ENCODE assay signal across 17 mouse cellular contexts in the genomic region with DNA sequence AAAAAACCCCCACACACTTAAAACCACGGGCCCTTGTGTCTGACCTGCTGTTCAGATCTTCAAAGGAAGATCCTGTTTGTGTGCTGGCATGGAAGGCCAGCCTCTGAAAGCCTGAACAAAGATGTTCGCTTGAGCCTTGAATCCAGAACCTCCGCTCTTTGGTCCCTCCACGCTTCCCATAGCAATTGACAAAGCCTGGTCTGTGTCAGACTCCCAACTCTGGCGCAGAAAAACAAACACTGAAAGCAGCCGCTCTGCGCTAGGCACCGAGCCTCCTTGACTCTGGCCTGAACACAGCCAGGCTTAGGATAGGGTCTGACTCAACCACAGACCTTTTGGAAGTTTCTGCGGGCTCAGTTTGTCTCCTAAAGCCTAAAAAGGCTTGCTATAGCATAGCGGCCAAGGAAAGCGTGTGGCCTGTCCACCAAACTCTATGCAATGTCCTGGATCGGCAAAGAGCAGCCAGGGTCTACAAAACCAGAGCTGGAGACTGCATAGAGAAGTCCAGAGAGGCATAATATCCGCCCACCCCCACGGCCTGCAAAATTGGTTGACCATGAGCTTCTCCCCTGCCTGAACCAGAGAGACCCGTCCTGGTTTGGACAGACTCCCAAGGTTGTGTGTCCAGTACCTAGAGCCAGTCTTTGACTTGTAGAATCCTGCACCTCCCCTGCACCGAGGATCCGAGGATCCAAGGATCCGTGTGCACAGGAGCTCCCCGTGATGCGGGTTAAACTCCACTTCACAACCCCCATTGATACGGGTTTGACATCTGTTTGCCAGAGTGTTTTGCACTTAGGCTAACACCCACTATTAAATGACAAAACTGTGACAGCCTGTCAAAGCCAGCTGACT. TPM values are rescaled to one million over a fixed set of nuclear protein-coding genes. Genes with fewer than 3 reads are reported as not detected.
A peak's percentile ranks its signal among the peaks of the same experiment; 100 is the strongest.
DNase-seq lines count a peak whose midpoint lies in the region; ATAC-seq and TF ChIP-seq lines count a peak whose summit lies in the region.
"Had no signal": no experiment of that assay in that cellular context is flagged by ENCODE, and none has a peak within 500 bp of the region (broad histone marks: within the 10 kb centered on the region; RNA-seq: fewer than 3 reads in every experiment).

No protein-coding gene starts in this region.

- H3K36me3 ChIP-seq in heart, embryonic 12.5 days = no peaks in the 10 kb centered on the region
- H3K36me3 ChIP-seq in forebrain, embryonic 16.5 days (ENCODE audit: control insufficient read depth, insufficient read depth) = no peaks in the 10 kb centered on the region
- no peaks in the 10 kb centered on the region for H3K36me3 ChIP-seq in midbrain, embryonic 13.5 days
- no peaks in the 10 kb centered on the region for H3K36me3 ChIP-seq in thymus, adult 2 months (ENCODE audit: control insufficient read depth, insufficient read depth, low read length)

- 3% methylated on average over 21 of the region's 21 CpGs for WGBS in heart, embryonic 12.5 days
- 9% methylated on average over 21 of the region's 21 CpGs for WGBS in forebrain, embryonic 16.5 days
- 3% methylated on average over 21 of the region's 21 CpGs for whole genome bisulfite sequencing in midbrain, embryonic 13.5 days
- 16% methylated on average over 21 of the region's 21 CpGs for WGBS in thymus, adult 2 months

- TF ChIP-seq POLR2A in thymus, adult 2 months (IDR thresholded peaks at IDR 0.05; ENCODE audit: control insufficient read depth, extremely low read depth, insufficient read depth, low read length, poor library complexity) = no peak

- H3K9me3 ChIP-seq in heart, embryonic 12.5 days (replicated peaks) = no peaks in the 10 kb centered on the region
- no peaks in the 10 kb centered on the region for H3K9me3 ChIP-seq in forebrain, embryonic 16.5 days (ENCODE audit: control insufficient read depth, low read length)
- H3K9me3 ChIP-seq in midbrain, embryonic 13.5 days = no peaks in the 10 kb centered on the region

- no peak overlapping the region for H3K4me3 ChIP-seq in heart, embryonic 12.5 days
- H3K4me3 ChIP-seq in forebrain, embryonic 16.5 days (replicated peaks; ENCODE audit: low read length) = peak overlapping the region; percentile 7; the same call in 1 of the 2 replicates
- no peak overlapping the region for H3K4me3 ChIP-seq in midbrain, embryonic 13.5 days (replicated peaks)
- H3K4me3 ChIP-seq in thymus, adult 2 months (ENCODE audit: control insufficient read depth, insufficient read depth, low read length) = no peak overlapping the region

- H3K27me3 ChIP-seq in heart, embryonic 12.5 days (replicated peaks) = peaks cover 87% of the 10 kb centered on the region
- H3K27me3 ChIP-seq in forebrain, embryonic 16.5 days (replicated peaks; ENCODE audit: control insufficient read depth, insufficient read depth, low read length) = peaks cover 36% of the 10 kb centered on the region
- H3K27me3 ChIP-seq in midbrain, embryonic 13.5 days = peaks cover 84% of the 10 kb centered on the region
- peaks cover 20% of the 10 kb centered on the region for H3K27me3 ChIP-seq in thymus, adult 2 months (ENCODE audit: control insufficient read depth, insufficient read depth, low read length)

- TF ChIP-seq CTCF in thymus, adult 2 months (IDR thresholded peaks at IDR 0.05; ENCODE audit: borderline replicate concordance, control insufficient read depth, extremely low read depth, insufficient read depth, low read length, poor library complexity) = no peak

- no peak for ATAC-seq in heart, embryonic 12.5 days (ENCODE audit: insufficient number of reproducible peaks, low FRiP score)
- peak; percentile 14 for ATAC-seq in forebrain, embryonic 16.5 days
- ATAC-seq in midbrain, embryonic 13.5 days = no peak
- ATAC-seq: intestine, embryonic 16.5 days had no signal

- H3K27ac ChIP-seq in heart, embryonic 12.5 days (ENCODE audit: poor library complexity, severe bottlenecking) = no peak overlapping the region
- H3K27ac ChIP-seq in forebrain, embryonic 16.5 days (ENCODE audit: low read length) = peak overlapping the region; percentile 78
- no peak overlapping the region for H3K27ac ChIP-seq in midbrain, embryonic 13.5 days
- H3K27ac ChIP-seq in thymus, adult 2 months (ENCODE audit: control insufficient read depth, insufficient read depth, low read length) = no peak overlapping the region
- H3K27ac ChIP-seq: macrophage had no signal

- no peak overlapping the region for H3K9ac ChIP-seq in heart, embryonic 12.5 days
- H3K9ac ChIP-seq in forebrain, embryonic 16.5 days (replicated peaks; ENCODE audit: low read depth, low read length) = peak overlapping the region; percentile 15
- no peak overlapping the region for H3K9ac ChIP-seq in midbrain, embryonic 13.5 days (replicated peaks)

- peak; percentile 71 for DNase-seq in heart, adult 11 months
- peak; percentile 57 for DNase-seq in embryo, embryonic 10.5 days (ENCODE audit: low spot score)
- DNase-seq in thymus, adult 2 months = no peak
- no peak for DNase-seq in layer of hippocampus, adult 11-12 months (ENCODE audit: low spot score)
- DNase-seq in cerebellum, adult 11-12 months = no peak
- DNase-seq: adrenal gland, postnatal 10 days; gastrocnemius, postnatal 14 days; kidney, postnatal 25 days; right cerebral cortex, postnatal 14 days; thymus, adult 18-20 months had no signal

- peaks cover 27% of the 10 kb centered on the region for H3K4me1 ChIP-seq in heart, embryonic 12.5 days (replicated peaks)
- H3K4me1 ChIP-seq in forebrain, embryonic 16.5 days (replicated peaks; ENCODE audit: control insufficient read depth, insufficient read depth, low read length) = peaks cover 34% of the 10 kb centered on the region
- H3K4me1 ChIP-seq in midbrain, embryonic 13.5 days (replicated peaks) = peaks cover 47% of the 10 kb centered on the region
- H3K4me1 ChIP-seq in thymus, adult 2 months (replicated peaks; ENCODE audit: control insufficient read depth, insufficient read depth, low read length) = no peaks in the 10 kb centered on the region; the same call in 1 of the 2 replicates

- H3K4me2 ChIP-seq in heart, embryonic 12.5 days = no peak overlapping the region
- peak overlapping the region; percentile 80 for H3K4me2 ChIP-seq in forebrain, embryonic 16.5 days (ENCODE audit: low read length)
- H3K4me2 ChIP-seq in midbrain, embryonic 13.5 days (replicated peaks) = peak overlapping the region; percentile 66; the same call in 1 of the 2 replicates
- H3K4me2 ChIP-seq: liver, embryonic 11.5 days had no signal

RNA-seq across cellular contexts. Expression of a gene that starts 12.2 kb away (rescaled TPM):
- polyA plus RNA-seq in heart, embryonic 12.5 days (2016; fragmentation: Nextera tagmentation; extraction: Ambion mirVana) = not detected in 2 replicates
- 4.4 and 4.5 TPM in 2 replicates for polyA plus RNA-seq in forebrain, embryonic 16.5 days (2015; fragmentation: Nextera tagmentation; extraction: Ambion mirVana)
- polyA plus RNA-seq in midbrain, embryonic 13.5 days (2015; fragmentation: Nextera tagmentation; extraction: Ambion mirVana) = 3.1 and 3.6 TPM in 2 replicates
- polyA plus RNA-seq in thymus, adult 2 months (2012; rRNA removed) = not detected in 2 replicates
- polyA plus RNA-seq: heart, embryonic 14.5 days; intestine, embryonic 16.5 days; liver, embryonic 11.5 days; macrophage had no signal

Comparison
In these comparisons a context has a peak if more than half of its experiments do, and no peak if none do; other contexts are left out.
1. DNase-seq: peak in heart, adult 11 months (single experiment) and embryo, embryonic 10.5 days (single experiment); none in thymus, adult 2 months (single experiment), layer of hippocampus, adult 11-12 months (single experiment) and cerebellum, adult 11-12 months (single experiment).